Mouse (Mus musculus) layer of hippocampus, postnatal 25 days (tissue): ENCODE measurements around the gene Pik3r6. TPM values are rescaled to one million over a fixed set of nuclear protein-coding genes. Genes with fewer than 3 reads are reported as not detected.
A peak's percentile ranks its signal among the peaks of the same experiment; 100 is the strongest.

Experiments
- DNase-seq, 2 experiments: peaks; one replicate each; pipeline ENCODE4 v3.0.0; 2022; ENCODE audit warnings: mixed read lengths in 2 of 2, low spot score in 1 of 2; ENCODE audit errors: extremely low spot score in 1 of 2
- total RNA-seq, 2 experiments: library from RNA; stranded (reverse); gene quantifications; 2 replicates each; pipeline ENCODE4 v1.2.3; 2021

The Pik3r6 gene
- total RNA-seq, 2 experiments from 2014 or later, result 1.6 to 2.0 TPM

- peak; percentile 67 to 90 for DNase-seq
Measured at GRCm38 (mm10) chr11:68566447-68567059, 63.7 kb downstream of the Pik3r6 start.

DNA sequence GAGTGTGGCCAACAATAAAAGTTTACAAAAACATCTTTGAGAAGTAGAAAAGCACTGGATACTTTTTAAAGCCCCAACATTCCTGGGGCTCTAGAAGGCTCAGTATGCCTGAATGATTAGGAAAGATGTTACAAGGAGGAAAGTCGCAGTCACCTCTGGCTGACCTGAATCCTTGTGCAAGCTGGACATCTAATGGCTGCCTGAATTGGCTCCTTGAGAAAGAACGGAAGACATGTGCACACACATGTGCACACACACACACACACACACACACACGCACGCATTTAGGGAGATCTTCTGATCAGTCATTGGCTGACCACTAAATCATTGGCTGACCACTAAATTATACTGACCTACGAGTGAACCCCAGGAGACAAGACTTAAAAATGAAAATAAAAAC is 68.0 kb downstream of the Pik3r6 start:
- DNase-seq, result no peak

DNA sequence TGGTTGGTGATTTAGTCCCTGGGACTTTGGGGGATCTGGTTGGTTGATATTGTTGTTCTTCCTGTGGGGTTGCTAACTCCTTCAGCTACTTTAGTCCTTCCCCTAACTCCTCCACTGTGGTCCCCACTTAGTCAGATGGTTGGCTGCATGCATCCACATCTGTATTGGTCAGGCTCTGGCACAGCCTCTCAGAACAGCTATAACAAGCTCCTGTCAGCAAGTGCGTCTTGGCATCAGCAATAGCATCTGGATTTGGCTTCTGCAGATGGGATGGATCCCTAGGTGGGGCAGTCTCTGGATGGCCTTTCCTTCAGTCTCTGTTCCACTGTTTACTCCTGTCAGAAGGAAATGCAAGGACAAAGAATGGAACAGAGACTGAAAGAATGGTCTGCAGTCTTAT is 74.3 kb downstream of the Pik3r6 start:
- no peak for DNase-seq

GRCm38 (mm10) chr11:68579462-68579881 is 76.7 kb downstream of the Pik3r6 start:
- DNase-seq, result peak; percentile 42 to 47

DNA sequence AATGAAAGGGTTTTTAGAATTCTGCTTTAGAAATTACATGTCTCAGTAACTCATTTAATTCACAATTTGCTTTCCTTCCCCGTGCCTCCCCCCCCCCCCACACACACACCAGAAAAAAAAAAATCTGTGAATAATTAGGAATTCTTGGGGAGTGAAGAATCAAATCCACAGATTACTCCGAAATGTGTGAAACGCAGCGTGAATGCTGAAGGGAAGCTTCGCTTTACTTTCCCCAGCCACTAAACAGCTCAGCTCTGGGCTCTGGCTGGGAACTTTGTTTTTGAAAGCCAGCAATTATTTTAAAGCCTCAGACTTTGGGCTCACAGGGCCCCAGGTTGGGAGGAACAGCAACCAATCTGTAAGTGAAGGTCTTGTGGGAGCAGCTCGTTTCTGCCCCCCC is 77.7 kb downstream of the Pik3r6 start:
- DNase-seq, result no peak

- DNase-seq, result peak; percentile 28 to 51
Measured at GRCm38 (mm10) chr11:68583225-68583624, 80.4 kb downstream of the Pik3r6 start.

- DNase-seq, result no peak
Measured at GRCm38 (mm10) chr11:68583906-68584480, 81.2 kb downstream of the Pik3r6 start.

DNA sequence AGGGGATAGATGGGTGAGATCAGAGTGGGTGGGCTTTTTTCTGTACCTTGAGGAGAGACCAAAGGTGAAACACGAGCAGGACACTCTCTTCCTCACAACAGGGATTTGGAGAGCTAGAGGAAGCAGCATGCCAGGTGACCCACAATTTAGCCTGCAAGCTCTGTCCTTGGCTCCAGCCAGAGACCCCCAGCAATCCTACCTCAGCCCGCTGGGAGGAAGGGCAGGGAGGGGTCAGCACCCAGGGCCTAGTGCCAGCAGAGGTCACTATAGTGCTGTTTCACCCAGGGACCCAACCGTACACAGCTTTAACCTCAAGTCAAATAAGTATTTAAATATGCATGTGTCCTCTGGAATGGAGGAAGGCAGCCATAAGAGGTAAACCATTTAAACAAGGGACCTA is 83.1 kb downstream of the Pik3r6 start:
- DNase-seq, result no peak

DNA sequence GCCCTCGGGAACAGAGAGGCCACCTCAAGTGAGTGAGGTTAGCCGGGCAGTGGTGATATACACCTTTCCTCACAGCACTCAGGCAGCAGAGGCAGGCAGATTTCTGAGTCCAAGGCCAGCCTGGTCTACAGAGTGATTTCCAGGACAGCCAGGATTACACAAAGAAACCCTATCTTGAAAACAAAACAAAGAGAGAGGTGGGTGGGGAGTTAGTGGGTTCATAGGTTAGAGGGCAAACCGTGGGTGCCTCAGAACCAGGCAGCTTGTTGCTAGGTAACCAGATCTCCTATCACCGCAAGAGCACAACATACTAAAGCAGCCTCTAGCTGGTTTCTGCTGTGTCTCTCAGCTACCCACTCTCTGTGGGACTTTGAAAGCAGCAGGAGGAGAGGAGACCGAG is 83.9 kb downstream of the Pik3r6 start, which contains the start of gene Ccdc42:
Ccdc42 (plus strand) TSS at position 301 of the 400 bp plus-strand sequence.
- DNase-seq, result no peak

DNA sequence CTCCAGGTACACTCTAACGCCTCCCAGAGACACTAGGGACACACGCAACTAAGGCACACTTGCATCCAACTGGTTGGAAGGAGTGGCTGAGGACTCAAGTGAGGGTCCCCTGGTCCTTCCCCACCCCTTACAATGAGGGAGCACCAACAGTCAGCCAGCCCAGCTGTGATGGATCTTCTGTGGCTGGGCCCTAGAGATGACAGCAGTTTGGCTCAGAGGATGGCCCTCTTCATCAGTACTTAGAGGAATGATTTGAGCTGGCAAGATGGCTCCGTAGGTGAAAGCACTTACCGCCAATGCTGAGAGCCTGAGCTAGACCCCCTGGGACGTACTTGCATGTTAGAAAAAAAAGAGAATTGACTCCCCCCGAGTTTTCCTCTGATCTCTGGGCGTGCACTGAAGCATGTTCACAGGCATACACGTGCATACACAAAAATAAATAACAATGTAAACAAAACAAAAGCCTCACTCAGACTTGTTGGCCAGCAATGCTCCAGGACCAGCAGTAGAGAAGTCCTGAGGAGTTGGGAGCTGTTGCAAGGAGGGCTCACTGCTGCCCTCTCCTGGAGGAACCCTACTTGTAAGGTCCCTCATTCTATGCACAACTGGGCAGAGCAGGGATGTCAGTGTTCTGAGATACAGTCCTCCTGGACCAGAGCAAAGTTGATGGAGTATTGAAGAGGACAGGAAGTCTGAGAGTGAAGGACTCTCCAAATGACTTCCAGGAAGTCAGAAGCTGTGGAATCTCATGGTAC is 86.4 kb downstream of the Pik3r6 start:
- DNase-seq, result peak; percentile 64 to 93

DNA sequence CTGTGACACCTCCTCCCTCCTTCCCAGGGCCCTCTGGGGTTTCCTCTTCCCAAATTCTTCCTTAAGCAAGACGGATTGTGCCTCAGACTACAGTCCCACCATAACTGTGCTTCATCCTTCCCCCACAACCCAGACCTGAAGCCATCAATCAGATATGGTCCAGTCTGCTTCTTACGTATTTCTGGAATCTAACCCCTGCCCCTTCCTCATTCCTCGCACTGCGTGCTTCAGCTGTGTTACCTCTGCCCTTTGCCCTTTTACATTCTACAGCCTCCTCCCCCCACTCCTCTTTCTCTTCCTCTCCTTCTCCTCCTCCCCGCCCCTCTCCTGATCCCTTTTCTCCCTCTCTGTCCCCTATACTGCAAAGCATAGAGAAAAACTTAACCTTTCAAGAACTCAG is 88.9 kb downstream of the Pik3r6 start:
- DNase-seq, result no peak

GRCm38 (mm10) chr11:68593247-68593646 is 90.4 kb downstream of the Pik3r6 start:
- no peak for DNase-seq

- no peak for DNase-seq
Measured at GRCm38 (mm10) chr11:68597912-68598311, 95.1 kb downstream of the Pik3r6 start.

GRCm38 (mm10) chr11:68600551-68601021 is 97.8 kb downstream of the Pik3r6 start:
- DNase-seq, result no peak

- no peak for DNase-seq
Measured at GRCm38 (mm10) chr11:68601486-68601991, 98.7 kb downstream of the Pik3r6 start.

Other genes starting within 250 kb of the Pik3r6 start
- gene Ntn1, start 102.2 kb upstream of the Pik3r6 start, total RNA-seq, result 1 to 10 TPM; 7.4 to 7.5 TPM
- gene Pik3r5, start 70.9 kb upstream of the Pik3r6 start, total RNA-seq, result 1 to 10 TPM; 1.7 to 2.1 TPM
- gene Mfsd6l, start 53.2 kb downstream of the Pik3r6 start, total RNA-seq, result not detected
- gene Ccdc42, start 84.0 kb downstream of the Pik3r6 start, total RNA-seq, result 1 to 10 TPM; 2.0 to 2.4 TPM
- 100 to 1,000 TPM; 122 to 139 TPM for gene Myh10, start 188.5 kb downstream of the Pik3r6 start, total RNA-seq